Mouse (Mus musculus): ENCODE data around the gene Dnah7c. TPM values are rescaled to one million over a fixed set of nuclear protein-coding genes. Genes with fewer than 3 reads are reported as not detected.
"Not testable (repeated sequence)": the region's sequence is repeated elsewhere in the genome, so short reads cannot be mapped to it uniquely, and the experiment has no call there.

Gene Dnah7c
- 0.20 and 0.37 TPM in 2 replicates for polyA plus RNA-seq (2012; rRNA removed)

DNA sequence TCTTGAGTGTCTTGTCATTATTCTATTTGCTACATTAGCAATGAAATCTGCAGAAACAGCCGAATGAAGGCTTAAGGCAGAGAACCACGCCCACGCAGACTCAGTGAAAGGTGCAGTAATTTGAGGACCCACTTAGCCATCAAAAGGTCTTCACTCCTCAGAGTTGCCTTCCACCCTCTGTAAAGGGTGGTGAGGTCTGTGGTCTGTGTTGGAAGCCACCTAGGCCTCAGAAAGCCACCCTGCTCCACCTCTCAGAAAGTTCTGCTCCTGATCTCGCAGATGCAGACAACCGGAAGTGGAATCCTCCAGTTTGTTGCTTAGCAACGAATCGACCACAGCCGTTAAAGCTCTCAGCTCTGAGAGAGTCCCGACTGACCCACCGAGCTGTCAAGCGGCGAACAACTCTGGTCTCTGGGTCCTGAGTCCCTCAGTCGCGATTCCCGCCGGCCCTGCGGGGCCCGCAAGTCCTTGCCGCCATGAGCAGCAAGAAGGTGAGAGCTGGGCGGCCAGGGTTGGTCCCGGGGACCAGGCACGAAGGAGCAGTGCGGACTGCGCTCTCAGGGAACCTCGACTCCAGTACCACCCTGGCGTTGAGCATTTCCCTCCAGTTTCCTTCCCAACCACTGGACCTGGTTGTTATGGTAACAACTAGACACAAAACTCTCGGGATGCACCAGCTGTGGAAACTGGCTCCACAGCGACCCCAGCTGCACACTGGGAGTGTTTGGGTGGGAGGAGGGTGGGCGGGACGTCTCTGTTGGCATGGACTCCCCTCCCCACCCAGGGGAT lies at the start of gene Dnah7c:
Dnah7c (plus strand) TSS at position 456 of the 789 bp plus-strand sequence.
- no peak for DNase-seq
- no peak for TF ChIP-seq CTCF (IDR thresholded peaks at IDR 0.05; ENCODE audit: insufficient read depth, low read length)
- no peak for TF ChIP-seq POLR2A (IDR thresholded peaks at IDR 0.05; ENCODE audit: borderline replicate concordance, extremely low read depth, low read depth, low read length)
- Histone ChIP-seq H3K4me3 (replicated peaks; ENCODE audit: extremely low read depth, low read depth, low read length) (peak within 1 kb of the TSS; percentile 13), H3K4me1 (ENCODE audit: control insufficient read depth, insufficient read depth, low read length) (peaks cover 2% of the 10 kb centered on the region; the same call in 1 of the 2 replicates)
- WGBS = 9% methylated on average over 30 of the region's 30 CpGs

DNA sequence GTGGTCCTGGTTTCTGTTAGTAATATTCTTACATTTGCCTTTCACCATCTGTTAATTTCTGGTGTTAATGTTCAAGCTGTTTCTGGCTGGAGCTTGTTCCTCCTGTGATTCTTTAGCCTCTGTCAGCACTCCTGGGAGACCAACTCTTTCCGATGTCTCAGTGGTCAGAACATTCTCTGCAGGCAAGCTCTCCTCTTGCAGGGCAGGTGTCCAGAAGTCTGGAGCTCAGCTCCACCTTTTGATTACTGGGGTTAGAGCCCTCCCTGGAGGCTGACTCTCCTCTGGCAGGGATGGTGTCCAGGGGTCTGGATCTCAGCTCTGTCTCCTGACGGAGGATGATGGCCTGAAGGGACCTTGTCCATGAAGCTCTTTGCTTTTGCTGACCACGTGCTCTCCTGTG lies 44.8 kb upstream of the Dnah7c start:
- H3K4me1 ChIP-seq (ENCODE audit: control insufficient read depth, insufficient read depth, low read length); H3K4me3 ChIP-seq (replicated peaks; ENCODE audit: extremely low read depth, low read depth, low read length); DNase-seq: not testable (repeated sequence)
- 90% methylated on average over 3 of the region's 3 CpGs for WGBS

DNA sequence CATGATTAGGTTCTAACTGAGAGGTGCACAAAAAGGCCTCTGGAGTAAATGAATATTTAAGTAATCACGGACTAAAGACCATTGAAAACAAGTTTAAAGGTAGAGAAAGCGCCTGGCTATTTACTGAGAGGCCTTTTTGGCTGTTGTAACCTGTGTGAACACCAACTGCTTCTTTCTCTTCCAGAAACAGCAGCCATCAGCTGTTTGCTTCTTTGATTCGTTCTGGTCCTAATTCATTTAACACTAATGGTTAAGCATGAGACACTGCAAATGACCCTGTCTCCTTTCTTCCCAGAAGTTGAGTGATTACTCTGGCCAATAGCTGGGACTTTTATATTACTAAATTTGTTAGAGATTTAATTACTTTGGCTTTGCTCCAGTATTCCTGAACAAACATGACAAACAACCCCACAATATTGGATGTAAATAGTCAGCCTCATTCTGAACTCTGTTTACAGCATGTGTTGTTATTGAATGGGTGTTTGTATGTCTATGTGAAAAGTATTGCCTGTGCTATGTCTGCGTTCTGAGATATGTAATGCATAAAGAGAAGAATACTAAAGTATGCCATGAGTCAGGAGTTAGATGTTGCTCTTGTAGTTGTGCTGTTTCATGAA lies 30.6 kb upstream of the Dnah7c start:
- not testable (repeated sequence) for H3K4me3 ChIP-seq (replicated peaks; ENCODE audit: extremely low read depth, low read depth, low read length); H3K4me1 ChIP-seq (ENCODE audit: control insufficient read depth, insufficient read depth, low read length); DNase-seq
- WGBS = 78% methylated on average over 3 of the region's 4 CpGs

DNA sequence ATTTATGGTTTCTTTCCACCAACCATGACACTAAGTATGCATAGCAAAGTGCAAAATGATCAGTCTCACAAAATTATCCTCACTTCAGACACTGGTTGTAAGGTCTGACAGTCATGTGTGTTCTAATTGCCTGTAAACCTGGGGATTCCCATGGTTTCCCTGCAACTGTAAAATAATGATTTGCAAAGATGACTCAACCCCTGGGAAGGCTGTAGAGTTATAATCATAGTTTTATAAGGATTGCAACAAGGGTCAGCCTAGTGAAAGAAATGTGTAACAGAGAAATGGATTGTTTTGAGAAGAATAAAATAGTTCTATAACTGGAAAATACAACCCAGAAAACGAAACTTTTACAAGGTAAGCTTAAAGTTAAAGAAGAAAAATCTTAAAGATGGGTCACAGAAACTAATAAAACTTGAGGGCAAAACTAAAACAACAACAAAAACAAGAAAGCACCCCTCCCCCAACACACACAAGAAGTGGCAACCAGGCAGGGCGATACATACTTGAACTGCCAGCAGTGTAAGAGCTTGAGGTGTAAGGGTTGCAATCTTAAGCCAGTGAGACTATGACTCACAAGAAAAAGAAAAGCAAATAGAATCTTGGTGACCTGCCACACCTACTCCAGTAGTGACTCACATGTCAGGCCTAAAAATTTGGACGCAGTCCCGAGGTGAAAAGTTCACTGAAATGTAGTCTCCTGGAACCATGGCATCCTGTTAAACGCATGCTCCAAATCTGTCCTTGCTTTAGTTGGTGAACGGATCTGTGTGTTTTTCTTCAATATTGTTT lies 16.9 kb upstream of the Dnah7c start:
- TF ChIP-seq CTCF (IDR thresholded peaks at IDR 0.05; ENCODE audit: insufficient read depth, low read length) (no peak), POLR2A (IDR thresholded peaks at IDR 0.05; ENCODE audit: borderline replicate concordance, extremely low read depth, low read depth, low read length) (no peak)
- peak; percentile 41 for DNase-seq
- no peaks in the 10 kb centered on the region for H3K4me1 ChIP-seq (ENCODE audit: control insufficient read depth, insufficient read depth, low read length)
- 52% methylated on average over 6 of the region's 6 CpGs for WGBS
- no peak overlapping the region for H3K4me3 ChIP-seq (replicated peaks; ENCODE audit: extremely low read depth, low read depth, low read length)

DNA sequence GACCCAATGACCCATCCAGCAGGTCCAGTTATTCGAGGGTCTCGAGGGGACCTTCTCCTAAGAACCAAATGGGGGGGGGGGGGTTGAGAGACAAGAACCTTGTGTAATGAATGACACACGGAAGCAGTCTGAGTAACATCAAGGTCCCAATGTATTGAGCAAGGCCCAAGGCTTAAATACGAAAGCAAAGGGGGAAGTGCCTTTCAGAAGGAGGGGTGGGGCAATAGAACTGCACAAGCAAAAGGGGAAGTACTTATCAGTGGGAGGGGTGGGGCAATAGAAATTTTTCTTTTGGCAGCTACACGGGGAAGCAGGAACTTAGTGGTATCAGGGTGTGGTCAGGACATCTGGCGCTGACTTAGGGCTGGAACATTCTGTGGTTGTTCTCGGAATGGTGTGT lies 10.6 kb upstream of the Dnah7c start:
- WGBS = 64% methylated on average over 7 of the region's 7 CpGs
- DNase-seq = not testable (repeated sequence)

DNA sequence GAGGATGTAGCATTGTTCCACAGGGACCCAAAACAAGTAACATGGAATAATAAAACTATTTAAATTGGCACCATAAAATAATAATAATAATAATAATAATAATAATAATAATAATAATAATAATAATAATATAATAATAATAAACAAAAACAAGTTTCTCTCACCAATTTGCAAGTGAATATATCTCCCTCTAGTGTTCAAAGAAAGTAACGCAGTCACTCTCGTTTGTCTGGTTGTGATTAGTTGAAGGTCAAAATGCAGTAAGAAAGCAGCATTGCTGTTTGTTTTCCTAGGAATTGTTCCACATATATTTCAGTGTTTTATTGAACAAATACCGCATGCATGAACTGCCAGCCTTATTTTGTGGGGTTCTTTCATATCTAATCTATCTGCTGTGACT lies 8.4 kb upstream of the Dnah7c start:
- H3K4me3 ChIP-seq (replicated peaks; ENCODE audit: extremely low read depth, low read depth, low read length); DNase-seq; H3K4me1 ChIP-seq (ENCODE audit: control insufficient read depth, insufficient read depth, low read length): not testable (repeated sequence)
- 17% methylated on average over 3 of the region's 3 CpGs for WGBS

More for the DNA sequence above, 10.6 kb upstream of the Dnah7c start:
- not testable (repeated sequence) for H3K4me3 ChIP-seq (replicated peaks; ENCODE audit: extremely low read depth, low read depth, low read length); H3K4me1 ChIP-seq (ENCODE audit: control insufficient read depth, insufficient read depth, low read length)

DNA sequence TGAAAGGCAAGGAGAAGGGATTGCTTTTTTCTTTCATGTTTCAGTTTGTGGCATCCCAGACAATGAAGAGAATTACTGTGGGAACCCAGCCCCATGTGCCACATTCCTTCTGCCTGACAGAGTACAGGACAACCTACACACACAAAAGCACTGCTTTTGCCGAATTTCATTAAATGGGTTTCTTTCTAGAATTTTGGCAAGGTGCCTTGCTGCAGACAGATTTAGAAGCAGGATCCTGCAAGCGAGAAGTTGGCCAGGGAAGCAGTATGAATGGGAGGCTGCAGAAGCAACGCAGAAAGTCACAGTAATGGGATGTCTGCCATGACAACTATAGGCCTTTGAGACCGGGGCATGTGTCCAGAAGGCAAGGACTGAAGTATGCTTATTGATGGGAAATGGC lies 6.4 kb upstream of the Dnah7c start:
- not testable (repeated sequence) for H3K4me3 ChIP-seq (replicated peaks; ENCODE audit: extremely low read depth, low read depth, low read length); DNase-seq; H3K4me1 ChIP-seq (ENCODE audit: control insufficient read depth, insufficient read depth, low read length)
- 54% methylated on average over 4 of the region's 4 CpGs for WGBS

DNA sequence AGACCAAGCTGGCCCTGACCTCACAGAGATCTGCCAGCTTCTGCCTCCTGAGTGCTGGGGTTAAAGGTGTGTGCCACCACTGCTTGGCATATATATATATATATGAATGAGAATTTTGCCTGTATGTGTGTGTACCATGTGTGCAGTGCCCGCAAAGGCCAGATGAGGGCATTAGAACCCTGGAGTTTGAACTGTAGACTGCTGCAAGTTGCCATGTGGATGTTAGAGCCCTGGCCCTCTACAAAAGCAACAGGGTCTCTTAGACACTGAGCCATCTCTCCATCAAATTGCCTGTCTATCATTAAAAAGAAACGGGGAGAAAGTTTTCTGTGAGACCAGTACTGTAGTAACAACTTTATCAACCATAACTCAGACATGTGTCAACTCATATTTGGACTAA lies 3.0 kb downstream of the Dnah7c start:
- peaks cover 2% of the 10 kb centered on the region; the same call in 1 of the 2 replicates for H3K4me1 ChIP-seq (ENCODE audit: control insufficient read depth, insufficient read depth, low read length)
- TF ChIP-seq POLR2A (IDR thresholded peaks at IDR 0.05; ENCODE audit: borderline replicate concordance, extremely low read depth, low read depth, low read length) = no peak
- TF ChIP-seq CTCF (IDR thresholded peaks at IDR 0.05; ENCODE audit: insufficient read depth, low read length) = no peak
- 77% methylated on average over 2 of the region's 2 CpGs for WGBS
- no peak for DNase-seq
- H3K4me3 ChIP-seq (replicated peaks; ENCODE audit: extremely low read depth, low read depth, low read length) = no peak overlapping the region

DNA sequence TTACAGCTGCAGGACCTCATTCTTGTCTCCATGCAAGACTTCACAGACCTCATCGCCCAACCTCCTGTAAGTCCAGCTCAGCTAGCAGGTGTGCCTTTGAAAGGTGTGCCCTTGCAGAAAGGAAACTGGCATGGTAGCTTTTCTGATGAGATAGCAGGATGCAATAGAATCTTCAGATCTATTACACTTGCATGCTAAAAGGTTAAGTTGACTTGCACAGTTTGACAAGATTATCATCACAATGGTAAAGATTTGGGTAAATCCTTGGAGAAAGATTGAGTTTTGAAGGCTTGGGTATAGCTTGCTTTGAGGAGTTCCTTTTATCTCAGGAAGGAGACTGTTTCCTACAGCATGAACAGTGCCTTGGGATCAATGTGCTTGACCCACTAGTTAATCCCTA lies 89.3 kb downstream of the Dnah7c start:
- H3K4me3 ChIP-seq (replicated peaks; ENCODE audit: extremely low read depth, low read depth, low read length); H3K4me1 ChIP-seq (ENCODE audit: control insufficient read depth, insufficient read depth, low read length); DNase-seq: not testable (repeated sequence)
- WGBS = 67% methylated on average over 1 of the region's 1 CpGs

DNA sequence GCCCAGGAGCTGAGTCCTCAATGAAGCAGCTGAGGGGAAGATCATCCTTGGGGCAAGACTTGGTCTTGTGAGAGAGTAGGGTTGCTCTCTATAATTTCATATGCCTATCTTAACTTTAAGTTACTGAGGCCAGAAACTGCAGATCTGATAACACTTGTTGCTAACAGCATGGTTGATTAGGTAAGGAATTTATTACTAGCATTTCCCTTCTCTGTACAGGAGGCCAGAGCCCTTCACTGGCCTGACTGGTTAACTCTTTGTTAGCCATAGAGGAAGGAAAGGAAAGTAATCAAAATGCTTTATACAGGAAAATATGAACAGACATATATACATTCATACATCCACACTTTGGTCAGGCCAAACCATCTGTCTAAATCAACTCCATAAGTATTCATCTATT lies 95.6 kb downstream of the Dnah7c start:
- no peak for DNase-seq
- Histone ChIP-seq H3K4me3 (replicated peaks; ENCODE audit: extremely low read depth, low read depth, low read length) (no peak overlapping the region), H3K4me1 (ENCODE audit: control insufficient read depth, insufficient read depth, low read length) (no peaks in the 10 kb centered on the region)
- TF ChIP-seq POLR2A (IDR thresholded peaks at IDR 0.05; ENCODE audit: borderline replicate concordance, extremely low read depth, low read depth, low read length) (no peak), CTCF (IDR thresholded peaks at IDR 0.05; ENCODE audit: insufficient read depth, low read length) (no peak)

DNA sequence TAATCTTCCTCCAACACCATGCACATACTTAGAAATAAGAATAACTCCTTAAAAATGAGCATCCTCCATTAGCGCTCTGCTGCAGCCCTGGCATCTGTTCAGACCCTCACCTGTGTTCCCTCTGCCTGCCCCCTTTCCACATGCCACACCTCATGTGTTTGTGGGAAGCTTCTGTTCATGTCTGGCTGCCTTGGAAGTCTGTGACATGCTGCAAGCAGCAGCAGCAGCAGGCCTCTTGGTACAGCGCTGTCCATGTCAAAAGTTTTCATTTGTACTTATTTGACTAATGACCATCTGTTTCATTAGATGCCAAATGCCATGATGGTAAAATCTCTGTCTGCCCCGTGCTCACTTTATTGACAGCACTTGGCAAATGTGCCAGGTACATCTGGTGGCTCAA lies 101.1 kb downstream of the Dnah7c start:
- not testable (repeated sequence) for H3K4me3 ChIP-seq (replicated peaks; ENCODE audit: extremely low read depth, low read depth, low read length); H3K4me1 ChIP-seq (ENCODE audit: control insufficient read depth, insufficient read depth, low read length); DNase-seq
- 54% methylated on average over 3 of the region's 3 CpGs for WGBS
